Mouse (Mus musculus): ENCODE results near the gene Cfap74. TPM values are rescaled to one million over a fixed set of nuclear protein-coding genes. Genes with fewer than 3 reads are reported as not detected.
"Not testable (repeated sequence)": the region's sequence is repeated elsewhere in the genome, so short reads cannot be mapped to it uniquely, and the experiment has no call there.

The Cfap74 gene
- polyA plus RNA-seq, 1 experiment: not detected

DNA sequence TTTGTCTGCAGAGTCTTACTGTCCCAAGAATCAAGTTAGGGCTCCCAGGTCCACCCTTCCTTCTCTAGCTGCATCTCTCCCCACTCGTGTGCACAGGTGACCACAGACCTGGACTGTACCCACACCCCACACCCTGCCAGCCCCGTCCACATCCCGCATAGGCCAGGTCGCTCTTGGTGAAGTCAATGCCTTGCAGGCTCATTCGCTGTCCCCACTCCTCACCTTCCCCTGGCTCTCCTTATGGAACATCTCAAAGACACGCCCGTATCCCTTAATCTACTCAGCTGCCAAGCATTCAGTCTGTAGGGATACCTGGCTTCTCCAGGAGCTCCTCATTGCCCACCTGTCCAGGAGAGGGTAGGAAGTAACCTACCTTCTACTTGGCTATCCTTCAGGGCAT, 62.4 kb downstream of the Cfap74 start:
- Histone ChIP-seq H3K4me3 (replicated peaks) (no peak overlapping the region), H3K9me3 (ENCODE audit: control insufficient read depth, low read length) (no peaks in the 10 kb centered on the region), H3K27me3 (ENCODE audit: control insufficient read depth) (peaks cover 23% of the 10 kb centered on the region), H3K36me3 (ENCODE audit: control insufficient read depth) (no peaks in the 10 kb centered on the region), H3K4me1 (ENCODE audit: control insufficient read depth) (peaks cover 9% of the 10 kb centered on the region)
- TF ChIP-seq GATA1 (IDR thresholded peaks at IDR 0.05; ENCODE audit: low read length) (no peak), TAL1 (IDR thresholded peaks at IDR 0.05; ENCODE audit: low read length) (no peak)

DNA sequence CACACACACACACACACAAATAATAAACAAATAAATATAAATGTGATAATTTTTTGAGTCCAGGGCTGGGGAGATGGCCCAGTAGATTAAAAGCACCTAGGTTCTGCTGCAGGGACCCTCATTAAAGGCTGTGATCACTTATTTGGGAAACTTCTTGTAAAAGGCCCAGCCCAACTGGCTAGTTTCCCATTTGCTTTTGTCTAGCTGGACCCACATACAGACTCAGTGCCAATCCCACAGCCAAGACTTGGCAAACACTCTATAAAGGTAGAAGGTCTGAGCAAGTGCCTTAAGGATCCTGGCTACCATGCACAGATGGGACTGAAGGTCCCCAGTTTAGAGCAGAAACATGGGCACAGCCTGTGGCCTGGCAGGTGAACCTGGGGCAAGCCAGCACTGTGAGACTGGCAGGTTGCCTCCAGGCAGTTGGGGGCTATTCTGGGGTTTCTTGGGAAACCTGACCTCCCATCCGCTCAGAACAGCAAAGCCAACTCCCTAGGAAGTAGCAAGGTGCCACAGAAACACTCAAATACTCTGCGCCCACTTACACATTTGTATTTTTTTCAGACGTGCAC, 63.8 kb downstream of the Cfap74 start:
- Histone ChIP-seq H3K27me3 (ENCODE audit: control insufficient read depth) (peaks cover 21% of the 10 kb centered on the region), H3K4me3 (replicated peaks) (no peak overlapping the region)

DNA sequence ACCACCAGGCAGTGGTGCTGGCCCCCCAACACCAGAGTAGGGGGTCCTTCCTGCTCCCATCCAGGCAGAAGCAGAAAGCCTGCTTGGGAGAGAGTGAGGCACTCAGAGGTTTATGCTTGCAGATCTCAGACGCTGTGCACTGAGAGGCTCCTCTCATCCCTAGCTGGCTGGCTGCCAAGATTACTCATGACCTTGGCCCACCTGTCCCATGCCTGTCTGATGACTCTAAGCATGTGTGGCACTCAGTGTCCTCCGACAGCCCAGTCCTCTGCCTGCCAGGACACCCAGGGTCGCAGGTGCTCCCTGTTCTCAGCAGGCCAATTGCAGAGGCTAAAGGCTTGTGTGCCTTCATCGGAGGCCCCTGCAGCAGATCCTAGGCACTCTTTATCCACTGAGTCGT, 64.3 kb downstream of the Cfap74 start:
- Histone ChIP-seq H3K4me1 (ENCODE audit: control insufficient read depth) (peaks cover 9% of the 10 kb centered on the region), H3K27me3 (ENCODE audit: control insufficient read depth) (peaks cover 20% of the 10 kb centered on the region), H3K36me3 (ENCODE audit: control insufficient read depth) (no peaks in the 10 kb centered on the region), H3K9me3 (ENCODE audit: control insufficient read depth, low read length) (no peaks in the 10 kb centered on the region), H3K4me3 (replicated peaks) (no peak overlapping the region)
- no peak for TF ChIP-seq GATA1 (IDR thresholded peaks at IDR 0.05; ENCODE audit: low read length)
- no peak for TF ChIP-seq TAL1 (IDR thresholded peaks at IDR 0.05; ENCODE audit: low read length)

More for the DNA sequence above, 63.8 kb downstream of the Cfap74 start:
- Histone ChIP-seq H3K9me3 (ENCODE audit: control insufficient read depth, low read length) (no peaks in the 10 kb centered on the region), H3K4me1 (ENCODE audit: control insufficient read depth) (peaks cover 9% of the 10 kb centered on the region), H3K36me3 (ENCODE audit: control insufficient read depth) (no peaks in the 10 kb centered on the region)
- no peak for TF ChIP-seq TAL1 (IDR thresholded peaks at IDR 0.05; ENCODE audit: low read length)
- no peak for TF ChIP-seq GATA1 (IDR thresholded peaks at IDR 0.05; ENCODE audit: low read length)

DNA sequence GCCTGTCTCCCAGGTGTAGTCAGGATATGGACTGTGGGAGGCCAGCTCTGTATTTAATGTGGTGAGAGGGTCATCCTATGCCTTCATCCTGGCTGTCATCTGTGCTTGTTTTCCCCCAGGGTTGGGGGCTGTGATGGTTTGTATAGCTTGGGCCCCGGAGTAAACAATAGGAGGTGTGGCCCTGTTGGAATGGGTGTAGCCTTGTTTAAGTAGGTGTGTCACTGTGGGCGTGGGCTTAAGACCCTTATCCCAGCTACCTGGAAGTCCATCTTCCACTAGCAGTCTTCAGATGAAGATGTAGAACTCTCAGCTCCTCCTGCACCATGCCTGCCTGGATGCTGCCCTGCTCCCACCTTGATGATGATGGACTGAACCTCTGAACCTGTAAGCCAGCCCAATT, 64.8 kb downstream of the Cfap74 start:
- peaks cover 20% of the 10 kb centered on the region for H3K27me3 ChIP-seq (ENCODE audit: control insufficient read depth)
- not testable (repeated sequence) for H3K4me3 ChIP-seq (replicated peaks); H3K4me1 ChIP-seq (ENCODE audit: control insufficient read depth); H3K36me3 ChIP-seq (ENCODE audit: control insufficient read depth); H3K9me3 ChIP-seq (ENCODE audit: control insufficient read depth, low read length)

DNA sequence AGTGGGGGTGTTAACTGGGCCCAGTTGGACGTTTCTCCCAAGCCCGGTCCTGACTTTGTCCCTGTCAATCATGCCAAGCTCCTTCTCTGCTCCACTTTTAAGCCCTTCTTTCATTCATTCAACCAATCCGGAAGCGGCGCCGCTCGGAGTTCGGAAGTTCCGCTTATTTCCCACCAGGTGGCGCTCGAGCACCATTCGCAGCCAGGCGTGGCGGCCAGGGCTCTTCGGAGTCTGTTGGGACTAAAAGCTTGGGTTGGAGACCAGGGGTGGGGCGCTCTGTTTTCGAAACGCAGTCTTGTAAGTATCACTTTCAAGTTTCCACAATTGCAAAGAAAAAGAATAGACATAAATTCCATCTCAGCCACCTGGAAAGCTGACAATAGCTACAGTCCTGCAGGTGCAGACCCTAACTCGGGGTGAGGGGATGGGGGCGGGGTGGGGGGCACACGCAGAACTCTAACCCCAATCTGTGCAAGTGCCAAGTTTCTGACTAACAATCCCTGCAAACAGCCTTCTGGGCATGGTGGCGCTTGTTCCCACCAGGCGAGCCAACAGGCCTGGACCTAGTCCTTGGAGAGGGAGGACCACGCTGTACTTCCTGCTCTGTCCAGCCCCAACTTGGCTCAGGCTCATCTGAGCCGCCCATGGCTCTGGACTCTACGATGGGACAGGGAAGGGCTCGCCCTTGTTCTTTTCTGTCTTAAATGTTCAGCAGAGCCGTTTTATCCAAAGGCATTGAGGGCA, 72.6 kb downstream of the Cfap74 start:
- H3K4me3 ChIP-seq (replicated peaks): no peak overlapping the region
- H3K36me3 ChIP-seq (ENCODE audit: control insufficient read depth): no peaks in the 10 kb centered on the region
- H3K4me1 ChIP-seq (ENCODE audit: control insufficient read depth): peaks cover 13% of the 10 kb centered on the region
- no peaks in the 10 kb centered on the region for H3K9me3 ChIP-seq (ENCODE audit: control insufficient read depth, low read length)
- H3K27me3 ChIP-seq (ENCODE audit: control insufficient read depth): no peaks in the 10 kb centered on the region; the same call in 1 of the 2 replicates
- TF ChIP-seq GATA1 (IDR thresholded peaks at IDR 0.05; ENCODE audit: low read length) (no peak), TAL1 (IDR thresholded peaks at IDR 0.05; ENCODE audit: low read length) (no peak)

DNA sequence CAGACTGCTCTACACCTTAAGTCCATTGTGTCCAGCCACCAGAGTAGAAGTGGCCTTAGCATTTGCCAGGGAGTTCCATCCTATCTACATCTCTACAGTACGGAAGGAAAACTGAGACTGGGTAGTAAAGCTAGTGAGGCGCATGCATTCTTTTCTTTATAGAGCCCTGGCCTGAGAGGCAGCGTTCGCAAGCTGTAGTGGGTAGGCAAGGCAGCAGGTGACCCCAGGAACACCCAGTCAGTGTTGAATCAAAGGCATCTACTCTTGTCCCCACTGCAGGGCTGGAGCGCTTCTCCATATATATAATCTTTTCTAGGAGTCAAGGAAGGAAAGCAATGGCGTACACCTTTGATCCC, 73.1 kb downstream of the Cfap74 start:
- Histone ChIP-seq H3K27me3 (ENCODE audit: control insufficient read depth) (no peaks in the 10 kb centered on the region; the same call in 1 of the 2 replicates), H3K4me3 (replicated peaks) (no peak overlapping the region), H3K36me3 (ENCODE audit: control insufficient read depth) (no peaks in the 10 kb centered on the region), H3K9me3 (ENCODE audit: control insufficient read depth, low read length) (no peaks in the 10 kb centered on the region), H3K4me1 (ENCODE audit: control insufficient read depth) (peaks cover 19% of the 10 kb centered on the region)
- TF ChIP-seq GATA1 (IDR thresholded peaks at IDR 0.05; ENCODE audit: low read length) (no peak), TAL1 (IDR thresholded peaks at IDR 0.05; ENCODE audit: low read length) (no peak)

DNA sequence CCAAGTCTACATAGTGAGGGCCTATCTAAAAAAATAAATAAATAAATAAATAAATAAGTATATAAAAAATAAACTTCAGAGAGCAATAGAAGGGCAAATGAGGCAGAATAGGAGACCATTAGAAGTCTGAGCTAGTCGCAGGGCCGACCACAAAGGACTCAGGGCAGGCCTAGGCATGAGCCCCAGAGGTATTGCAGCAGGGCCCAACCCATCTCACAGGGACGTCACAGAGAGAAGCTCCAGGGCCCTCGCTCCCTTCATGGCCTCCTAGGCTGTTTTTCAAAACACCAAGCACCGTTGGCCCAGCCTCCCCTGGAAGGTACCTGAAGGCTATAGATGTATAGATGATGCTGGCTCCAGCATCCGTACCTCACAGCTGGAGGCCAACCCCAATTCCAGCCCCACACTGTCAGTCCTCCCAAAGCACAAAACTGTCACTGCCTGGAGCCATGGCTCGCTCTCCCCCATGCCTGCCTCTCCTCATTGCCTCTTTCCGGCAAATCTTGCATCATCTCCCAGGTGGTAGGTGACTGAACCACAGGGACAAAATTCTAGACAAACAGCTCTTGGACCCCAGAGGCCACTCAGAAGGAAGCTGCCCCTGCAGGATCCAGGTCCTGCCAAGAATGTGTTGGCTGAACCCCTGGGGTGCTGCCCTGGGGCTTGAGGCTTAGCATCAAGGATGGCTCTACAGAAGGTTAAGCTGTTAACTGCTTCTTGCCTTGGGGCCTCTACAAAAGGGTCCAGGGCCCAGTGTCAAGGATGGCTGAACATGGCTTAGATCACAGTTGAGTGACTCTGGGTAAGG, 73.9 kb downstream of the Cfap74 start:
- H3K36me3 ChIP-seq (ENCODE audit: control insufficient read depth): no peaks in the 10 kb centered on the region
- no peaks in the 10 kb centered on the region for H3K9me3 ChIP-seq (ENCODE audit: control insufficient read depth, low read length)
- TF ChIP-seq GATA1 (IDR thresholded peaks at IDR 0.05; ENCODE audit: low read length) (no peak), TAL1 (IDR thresholded peaks at IDR 0.05; ENCODE audit: low read length) (no peak)
- H3K27me3 ChIP-seq (ENCODE audit: control insufficient read depth): no peaks in the 10 kb centered on the region; the same call in 1 of the 2 replicates
- H3K4me3 ChIP-seq (replicated peaks): no peak overlapping the region
- peaks cover 27% of the 10 kb centered on the region for H3K4me1 ChIP-seq (ENCODE audit: control insufficient read depth)

DNA sequence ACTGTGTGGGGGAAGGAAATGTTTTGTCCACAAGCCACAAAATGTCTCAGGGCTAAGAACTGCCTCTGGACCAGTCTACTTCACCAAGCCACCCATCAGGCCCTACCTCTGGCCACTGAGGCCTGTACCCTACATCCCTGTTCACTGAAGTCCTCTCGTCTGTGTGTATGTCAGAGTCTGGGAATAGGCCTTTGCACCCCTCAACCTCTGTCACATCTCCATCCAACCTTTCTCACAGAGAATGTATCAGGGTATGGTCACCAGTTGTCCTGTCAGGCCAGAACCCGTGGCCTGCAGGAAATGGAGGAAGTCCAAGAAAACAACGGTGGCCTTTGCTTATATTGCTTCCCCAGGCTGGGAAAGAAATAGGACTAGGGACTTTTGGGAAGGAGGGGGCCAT, 76.5 kb downstream of the Cfap74 start:
- no peak overlapping the region for H3K4me3 ChIP-seq (replicated peaks)
- TF ChIP-seq TAL1 (IDR thresholded peaks at IDR 0.05; ENCODE audit: low read length): no peak
- TF ChIP-seq GATA1 (IDR thresholded peaks at IDR 0.05; ENCODE audit: low read length): no peak
- no peaks in the 10 kb centered on the region; the same call in 1 of the 2 replicates for H3K27me3 ChIP-seq (ENCODE audit: control insufficient read depth)
- no peaks in the 10 kb centered on the region for H3K9me3 ChIP-seq (ENCODE audit: control insufficient read depth, low read length)
- H3K4me1 ChIP-seq (ENCODE audit: control insufficient read depth): peaks cover 53% of the 10 kb centered on the region
- no peaks in the 10 kb centered on the region for H3K36me3 ChIP-seq (ENCODE audit: control insufficient read depth)

DNA sequence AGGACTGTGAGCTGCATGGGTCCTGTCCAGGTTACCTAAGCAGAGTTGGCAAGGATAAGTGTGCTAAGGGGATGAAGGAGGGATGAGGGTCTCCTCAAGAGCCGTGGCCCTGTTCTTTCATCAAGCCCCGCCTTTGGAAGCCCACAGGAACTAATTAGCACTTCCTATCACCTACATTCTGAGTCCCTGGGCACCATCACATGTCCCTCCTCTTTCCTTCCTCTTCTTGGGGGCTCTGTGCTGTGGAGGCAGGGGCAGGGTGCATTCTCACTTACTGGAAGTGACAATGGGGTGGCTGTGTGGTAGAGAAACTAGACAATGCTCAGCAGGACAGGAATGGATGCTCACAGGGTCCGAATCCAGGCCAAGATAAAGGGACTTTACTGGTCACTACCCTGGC, 78.8 kb downstream of the Cfap74 start:
- Histone ChIP-seq H3K27me3 (ENCODE audit: control insufficient read depth) (no peaks in the 10 kb centered on the region), H3K4me3 (replicated peaks) (no peak overlapping the region), H3K36me3 (ENCODE audit: control insufficient read depth) (no peaks in the 10 kb centered on the region), H3K9me3 (ENCODE audit: control insufficient read depth, low read length) (no peaks in the 10 kb centered on the region), H3K4me1 (ENCODE audit: control insufficient read depth) (peaks cover 62% of the 10 kb centered on the region)
- TF ChIP-seq TAL1 (IDR thresholded peaks at IDR 0.05; ENCODE audit: low read length) (no peak), GATA1 (IDR thresholded peaks at IDR 0.05; ENCODE audit: low read length) (no peak)
